Mouse (Mus musculus) intestine, embryonic 14.5 days (tissue): ENCODE measurements at regions not wholly inside any gene's neighbourhood (a gene's known extent, or its start where the extent isn't known, plus 50 kb on each side); places are given as distances from the start of the nearest gene placed in this dataset.

Source experiments
- ATAC-seq: fragments of 200-750 bp; cut with Nextera tagmentation; replicated peaks from 2 replicates; pipeline ENCODE4 v1.8.0; 2017; ENCODE audit warnings: low read depth, moderate number of reproducible peaks, moderate TSS enrichment, moderate library complexity; ENCODE audit not compliant: low FRiP score, low TSS enrichment
- DNase-seq: peaks from one replicate; pipeline ENCODE4 v3.0.0-alpha.2; 2018; ENCODE audit warnings: low spot score
- H3K27ac ChIP-seq: fragments of 300-500 bp; sonication (generic); 2 replicates; pipeline ENCODE4 v1.5.1; 2014; ENCODE audit warnings: low read depth, mild to moderate bottlenecking, control low read depth
- H3K27me3 ChIP-seq: fragments of 300-500 bp; sonication (generic); replicated peaks from 2 replicates; pipeline ENCODE4 v1.6.1; 2014; ENCODE audit warnings: low read length, control low read depth; ENCODE audit not compliant: control insufficient read depth, insufficient read depth
- H3K36me3 ChIP-seq: fragments of 300-500 bp; sonication (generic); 2 replicates; pipeline ENCODE4 v1.6.1; 2014; ENCODE audit warnings: low read length, control low read depth; ENCODE audit not compliant: control insufficient read depth, insufficient read depth
- H3K4me1 ChIP-seq: fragments of 300-500 bp; sonication (generic); replicated peaks from 2 replicates; pipeline ENCODE4 v1.6.1; 2014; ENCODE audit warnings: low read length, control low read depth, mixed read lengths; ENCODE audit not compliant: control insufficient read depth, insufficient read depth
- H3K4me2 ChIP-seq: fragments of 300-500 bp; sonication (generic); 2 replicates; pipeline ENCODE4 v1.6.1; 2014; ENCODE audit warnings: low read length
- H3K4me3 ChIP-seq: fragments of 300-500 bp; sonication (generic); 2 replicates; pipeline ENCODE4 v1.5.1; 2014; ENCODE audit warnings: low read depth, low read length, control low read depth, mixed read lengths
- H3K9ac ChIP-seq: fragments of 300-500 bp; sonication (generic); 2 replicates; pipeline ENCODE4 v1.6.1; 2014; ENCODE audit warnings: mild to moderate bottlenecking, low read length
- H3K9me3 ChIP-seq: fragments of 300-500 bp; sonication (generic); 2 replicates; pipeline ENCODE4 v1.6.1; 2016; ENCODE audit warnings: low read length, control low read depth; ENCODE audit not compliant: control insufficient read depth
- WGBS: fragments of 180-500 bp; shearing (Covaris S2); extraction: QIAGEN DNeasy Blood & Tissue Kit; methylation state at CpG from one replicate; pipeline ENCODE4 v1.1.7; 2014; 5-methylcytosine and 5-hydroxymethylcytosine counted together

GRCm38 (mm10) chr3:103500366-103500765 is 74.7 kb upstream of the Syt6 start:
- no peak for DNase-seq
- WGBS = 54% methylated on average over 4 of the region's 4 CpGs
- Histone ChIP-seq H3K36me3 (no peaks in the 10 kb centered on the region), H3K27ac (no peak overlapping the region), H3K4me2 (no peak overlapping the region), H3K27me3 (no peaks in the 10 kb centered on the region), H3K9me3 (no peaks in the 10 kb centered on the region), H3K4me1 (no peaks in the 10 kb centered on the region), H3K4me3 (no peak overlapping the region), H3K9ac (no peak overlapping the region)
- ATAC-seq = no peak

- ATAC-seq (no peak), DNase-seq (no peak)
- H3K9ac ChIP-seq = no peak overlapping the region
- no peak overlapping the region for H3K4me3 ChIP-seq
- H3K4me1 ChIP-seq = no peaks in the 10 kb centered on the region
- no peaks in the 10 kb centered on the region for H3K9me3 ChIP-seq
- H3K27ac ChIP-seq = no peak overlapping the region
- no peaks in the 10 kb centered on the region for H3K27me3 ChIP-seq
- H3K36me3 ChIP-seq = no peaks in the 10 kb centered on the region
- no peak overlapping the region for H3K4me2 ChIP-seq
- WGBS = 83% methylated on average over 3 of the region's 3 CpGs
Observed at GRCm38 (mm10) chr3:103504160-103504559, 70.9 kb upstream of the Syt6 start.

GRCm38 (mm10) chr3:103513411-103513810 is 61.6 kb upstream of the Syt6 start:
- Histone ChIP-seq H3K9ac (no peak overlapping the region), H3K4me2 (no peak overlapping the region), H3K27me3 (no peaks in the 10 kb centered on the region), H3K4me1 (no peaks in the 10 kb centered on the region), H3K4me3 (no peak overlapping the region), H3K9me3 (no peaks in the 10 kb centered on the region), H3K36me3 (no peaks in the 10 kb centered on the region), H3K27ac (no peak overlapping the region)
- ATAC-seq (no peak), DNase-seq (no peak)
- 59% methylated on average over 6 of the region's 6 CpGs for WGBS

- H3K27ac ChIP-seq = no peak overlapping the region
- no peaks in the 10 kb centered on the region for H3K9me3 ChIP-seq
- WGBS = 65% methylated on average over 7 of the region's 7 CpGs
Observed at GRCm38 (mm10) chr3:103514061-103514460, 61.0 kb upstream of the Syt6 start.

GRCm38 (mm10) chr3:103515946-103516345 is 59.1 kb upstream of the Syt6 start:
- ATAC-seq = no peak
- Histone ChIP-seq H3K36me3 (no peaks in the 10 kb centered on the region), H3K9ac (no peak overlapping the region), H3K27me3 (no peaks in the 10 kb centered on the region), H3K4me2 (no peak overlapping the region), H3K4me3 (no peak overlapping the region), H3K4me1 (no peaks in the 10 kb centered on the region), H3K27ac (no peak overlapping the region), H3K9me3 (no peaks in the 10 kb centered on the region)
- WGBS = 61% methylated on average over 5 of the region's 5 CpGs
- no peak for DNase-seq

More at GRCm38 (mm10) chr3:103514061-103514460, 61.0 kb upstream of the Syt6 start:
- H3K27me3 ChIP-seq = no peaks in the 10 kb centered on the region
- H3K9ac ChIP-seq = no peak overlapping the region
- no peaks in the 10 kb centered on the region for H3K36me3 ChIP-seq
- no peak overlapping the region for H3K4me3 ChIP-seq
- no peaks in the 10 kb centered on the region for H3K4me1 ChIP-seq
- no peak for DNase-seq
- H3K4me2 ChIP-seq = no peak overlapping the region
- ATAC-seq = no peak

- H3K36me3 ChIP-seq = no peaks in the 10 kb centered on the region
- DNase-seq = no peak
- no peaks in the 10 kb centered on the region for H3K4me1 ChIP-seq
Observed at GRCm38 (mm10) chr3:103517376-103518304, 57.4 kb upstream of the Syt6 start.

GRCm38 (mm10) chr3:103518624-103519023 is 56.4 kb upstream of the Syt6 start:
- ATAC-seq = no peak
- H3K4me1 ChIP-seq = no peaks in the 10 kb centered on the region

More at GRCm38 (mm10) chr3:103517376-103518304, 57.4 kb upstream of the Syt6 start:
- WGBS = 54% methylated on average over 8 of the region's 8 CpGs
- no peak for ATAC-seq
- H3K27ac ChIP-seq = no peak overlapping the region
- H3K9me3 ChIP-seq = no peaks in the 10 kb centered on the region
- H3K4me3 ChIP-seq = no peak overlapping the region
- H3K9ac ChIP-seq = no peak overlapping the region
- no peaks in the 10 kb centered on the region for H3K27me3 ChIP-seq
- H3K4me2 ChIP-seq = no peak overlapping the region

More at GRCm38 (mm10) chr3:103518624-103519023, 56.4 kb upstream of the Syt6 start:
- no peak for DNase-seq
- Histone ChIP-seq H3K4me3 (no peak overlapping the region), H3K9me3 (no peaks in the 10 kb centered on the region), H3K36me3 (no peaks in the 10 kb centered on the region), H3K4me2 (no peak overlapping the region), H3K27me3 (no peaks in the 10 kb centered on the region), H3K27ac (no peak overlapping the region), H3K9ac (no peak overlapping the region)
- 70% methylated on average over 2 of the region's 2 CpGs for WGBS
